Mouse (Mus musculus) gastrocnemius, adult 2 months (tissue): ENCODE data around the gene Fgfr2. TPM values are rescaled to one million over a fixed set of nuclear protein-coding genes. Genes with fewer than 3 reads are reported as not detected.
A peak's percentile ranks its signal among the peaks of the same experiment; 100 is the strongest.

Source experiments
- DNase-seq: peaks from one replicate; pipeline ENCODE4 v3.0.0; 2022
- H3K27ac ChIP-seq: fragments of 200-600 bp; 2 replicates; pipeline ENCODE4 v1.8.1; 2022; ENCODE audit warnings: mild to moderate bottlenecking
- H3K4me3 ChIP-seq: fragments of 200-600 bp; 2 replicates; pipeline ENCODE4 v1.8.1; 2022; ENCODE audit warnings: mild to moderate bottlenecking, moderate library complexity
- CTCF ChIP-seq: fragments of 200-600 bp; IDR thresholded peaks from 2 replicates; pipeline ENCODE4 v1.8.1; 2022; ENCODE audit warnings: antibody characterized with exemption, mild to moderate bottlenecking, moderate library complexity
- intact Hi-C: fragments of 180-260 bp; cut with DNase I; formaldehyde crosslinking; loops from one replicate; pipeline ENCODE4 v1.15.1; 2025
- total RNA-seq, 2 experiments: library from RNA; stranded (reverse); gene quantifications; 2 replicates each; pipeline ENCODE4 v1.2.3; 2021

The Fgfr2 gene
- total RNA-seq, 2 experiments from 2014 or later = 0.15 to 0.33 TPM

DNA sequence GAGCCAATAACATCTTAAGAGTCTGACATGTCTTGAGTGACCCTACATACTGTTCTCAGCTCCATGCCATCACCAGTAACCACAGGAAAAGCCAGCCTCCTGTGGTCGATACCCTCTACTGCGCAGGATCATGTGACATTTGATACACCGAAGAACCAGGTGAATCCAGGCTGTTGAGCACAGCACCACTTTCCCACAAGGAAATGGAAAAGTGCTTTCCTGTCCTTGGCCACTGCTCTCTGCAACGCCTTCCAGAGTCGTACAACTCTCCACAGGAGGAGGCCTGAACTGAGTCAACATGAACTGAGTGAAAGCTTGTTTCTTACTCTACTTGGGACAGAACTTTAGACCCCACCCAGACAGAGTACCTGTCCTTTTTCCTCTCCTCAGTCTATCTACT lies 321.6 kb downstream of the Fgfr2 start:
- TF ChIP-seq CTCF = no peak
- intact Hi-C loops = no loop called here
- H3K27ac ChIP-seq = peak overlapping the region; percentile 98
- H3K4me3 ChIP-seq = no peak overlapping the region; the same call in 1 of the 2 replicates
- DNase-seq = no peak

DNA sequence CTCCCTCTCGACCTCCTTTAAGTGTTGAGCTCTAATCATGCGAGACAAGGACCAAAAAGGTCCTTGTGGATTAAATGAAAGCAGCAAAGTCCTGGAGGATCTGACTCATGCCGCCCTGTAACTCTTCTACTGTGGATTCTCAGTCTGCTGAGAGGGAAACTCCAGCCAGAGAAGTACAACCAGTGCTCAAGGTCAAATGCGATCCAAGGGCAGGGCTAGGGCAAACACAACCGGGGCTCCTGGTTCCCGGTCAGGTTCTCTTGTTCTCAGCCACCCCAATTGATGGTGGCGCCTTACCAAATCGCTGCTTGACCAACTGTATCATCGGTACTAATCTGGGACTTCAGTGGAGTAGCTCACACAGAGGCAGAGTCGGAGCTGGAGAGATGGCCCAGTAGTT lies 322.3 kb downstream of the Fgfr2 start:
- peak overlapping the region; percentile 98 for H3K27ac ChIP-seq
- no peak for TF ChIP-seq CTCF
- H3K4me3 ChIP-seq = no peak overlapping the region
- intact Hi-C loops = no loop called here
- DNase-seq = peak; percentile 28

DNA sequence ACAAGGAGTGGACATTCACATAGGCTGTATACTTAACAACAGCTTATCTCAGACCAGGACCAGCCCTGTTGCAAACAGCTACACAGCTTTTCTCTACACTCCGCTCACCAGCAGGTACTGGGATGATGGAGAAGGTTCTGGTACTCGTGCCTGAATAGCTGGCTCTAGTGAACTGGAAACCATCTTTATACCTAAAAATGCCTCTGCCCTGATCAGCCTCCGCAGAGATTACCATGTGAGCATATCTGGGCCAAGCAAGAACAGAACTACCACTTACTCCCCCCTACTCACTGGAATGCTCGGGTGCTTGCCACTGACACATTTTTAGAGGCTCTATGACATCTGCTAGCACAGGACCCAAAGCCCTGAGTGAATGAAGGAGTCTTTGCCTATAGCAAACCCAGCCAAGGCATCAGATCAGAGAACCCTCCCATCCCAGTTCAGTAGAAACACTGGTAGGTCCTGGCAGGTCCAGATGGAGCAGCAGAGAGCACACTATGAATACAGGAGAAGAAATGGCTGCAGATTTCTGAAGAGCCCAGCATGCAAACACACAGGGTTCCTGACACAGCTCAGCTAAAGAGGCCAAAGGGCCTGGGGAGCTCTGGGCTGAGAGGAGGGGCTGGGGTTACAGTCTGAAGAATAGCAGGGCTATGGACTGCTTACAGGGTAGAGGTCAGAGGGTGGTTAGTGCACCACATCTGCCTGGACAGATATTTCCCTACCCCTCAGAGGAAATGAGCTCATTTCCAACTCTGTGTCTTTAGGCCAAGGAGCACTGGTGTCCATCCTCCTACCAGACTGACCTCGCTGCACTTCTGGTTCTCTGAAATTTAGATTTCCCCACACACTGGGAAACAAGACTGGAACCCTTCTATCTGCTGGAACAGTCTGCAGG lies 323.8 kb downstream of the Fgfr2 start:
- DNase-seq = no peak
- peak; percentile 26; the same call in 1 of the 2 replicates for TF ChIP-seq CTCF
- intact Hi-C loops = no loop called here
- Histone ChIP-seq H3K27ac (peak overlapping the region; percentile 98), H3K4me3 (no peak overlapping the region)

DNA sequence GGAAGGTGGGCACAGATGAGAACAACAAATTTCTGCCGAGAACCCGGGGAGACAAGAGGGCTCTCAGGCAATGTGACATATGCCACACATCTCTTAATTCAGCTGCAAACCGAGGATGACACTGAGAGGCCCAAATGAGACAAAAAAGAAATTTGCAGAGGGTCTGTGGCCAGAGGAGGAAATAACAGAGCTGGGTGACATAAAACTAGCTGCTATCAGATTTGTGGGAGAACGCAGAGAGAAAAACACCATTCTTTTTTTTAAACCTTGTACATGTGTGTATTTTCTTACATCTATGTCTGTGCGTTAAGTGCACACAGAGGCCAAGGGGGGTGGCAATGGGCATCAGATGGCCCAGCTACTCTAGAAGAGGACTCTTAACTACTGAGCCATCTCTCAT lies 328.0 kb downstream of the Fgfr2 start:
- no peak overlapping the region for H3K4me3 ChIP-seq
- intact Hi-C loops = no loop called here
- DNase-seq = no peak
- TF ChIP-seq CTCF = no peak
- H3K27ac ChIP-seq = no peak overlapping the region; the same call in 1 of the 2 replicates

DNA sequence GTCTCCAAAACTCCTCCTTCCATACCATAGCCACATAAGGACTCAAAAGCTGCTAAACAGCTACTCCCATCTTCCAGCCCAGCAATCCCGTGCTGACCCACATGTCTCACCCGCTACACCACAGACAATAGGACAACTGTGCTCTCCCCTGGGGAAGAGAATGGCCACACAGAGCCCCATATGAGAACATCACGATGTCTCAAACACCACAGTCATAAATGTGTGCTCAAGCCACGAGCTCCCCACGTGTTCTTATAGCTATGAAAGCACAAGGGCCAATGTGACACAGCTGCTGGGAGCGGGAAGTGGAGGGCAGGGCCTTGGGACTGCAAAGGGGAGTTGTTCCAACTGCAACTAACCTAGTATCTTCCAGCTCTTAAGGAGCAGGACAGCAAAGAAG lies 329.7 kb downstream of the Fgfr2 start:
- Histone ChIP-seq H3K4me3 (no peak overlapping the region), H3K27ac (peak overlapping the region; percentile 64)
- TF ChIP-seq CTCF = no peak
- no peak for DNase-seq
- intact Hi-C loops = no loop called here

DNA sequence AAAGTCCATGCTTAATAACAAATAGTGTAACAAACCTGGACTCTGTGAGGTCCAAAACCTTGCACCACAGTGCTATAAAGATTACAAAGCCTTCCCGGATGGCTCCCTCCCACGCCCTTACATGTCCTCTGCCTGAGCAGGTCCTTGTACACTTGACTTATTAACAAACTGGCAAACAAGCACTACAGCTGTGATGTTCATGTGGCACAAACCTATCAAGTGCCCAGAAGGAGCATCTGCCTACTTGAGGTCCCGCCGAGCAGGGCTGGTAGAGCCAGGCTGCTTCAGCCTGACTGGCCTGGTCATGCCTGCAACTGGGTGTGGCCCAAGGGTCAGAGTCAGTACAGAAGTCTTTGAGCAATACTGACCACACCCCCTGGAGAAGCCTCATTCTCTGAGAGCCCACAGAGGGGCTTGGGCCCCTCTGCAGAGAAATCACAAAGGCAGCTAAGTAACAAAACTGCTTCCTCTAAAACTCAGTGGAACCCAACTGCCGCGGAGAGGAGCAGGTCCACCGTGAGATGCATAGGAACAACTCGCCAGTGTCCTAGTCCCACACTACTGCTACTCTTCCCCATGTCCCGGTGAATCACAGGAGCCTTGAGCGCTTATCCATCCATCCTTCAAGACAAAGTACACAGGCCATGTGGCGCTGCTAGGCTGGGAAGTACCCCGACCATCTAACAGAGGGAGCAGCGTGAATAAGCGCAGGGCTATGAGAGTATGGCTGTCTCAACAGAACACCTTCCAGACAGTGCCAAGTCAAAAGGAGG lies 332.5 kb downstream of the Fgfr2 start:
- H3K27ac ChIP-seq = peak overlapping the region; percentile 64
- peak; percentile 71 for DNase-seq
- intact Hi-C loops = no loop called here
- TF ChIP-seq CTCF = no peak
- H3K4me3 ChIP-seq = no peak overlapping the region

DNA sequence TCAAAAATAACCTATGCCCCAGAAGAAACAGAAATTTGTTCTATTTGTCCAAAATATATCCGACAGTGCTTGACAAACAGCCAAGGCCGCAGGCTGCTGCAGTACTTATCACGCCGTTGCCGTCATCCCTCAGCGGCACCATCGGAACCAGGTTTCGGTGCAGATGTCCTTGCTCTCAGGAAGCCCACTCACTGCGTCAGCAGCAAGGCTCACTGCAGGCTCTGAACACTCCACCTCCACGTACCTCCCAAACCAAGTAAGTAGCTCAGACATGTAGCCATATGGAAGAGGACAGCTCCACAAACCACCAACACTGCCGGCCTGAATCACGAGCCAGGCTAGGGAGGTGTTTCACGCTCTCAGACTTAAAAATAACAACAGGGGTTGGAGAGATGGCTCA lies 334.3 kb downstream of the Fgfr2 start:
- no peak overlapping the region for H3K4me3 ChIP-seq
- TF ChIP-seq CTCF = no peak
- intact Hi-C loops = no loop called here
- DNase-seq = no peak
- H3K27ac ChIP-seq = peak overlapping the region; percentile 86

DNA sequence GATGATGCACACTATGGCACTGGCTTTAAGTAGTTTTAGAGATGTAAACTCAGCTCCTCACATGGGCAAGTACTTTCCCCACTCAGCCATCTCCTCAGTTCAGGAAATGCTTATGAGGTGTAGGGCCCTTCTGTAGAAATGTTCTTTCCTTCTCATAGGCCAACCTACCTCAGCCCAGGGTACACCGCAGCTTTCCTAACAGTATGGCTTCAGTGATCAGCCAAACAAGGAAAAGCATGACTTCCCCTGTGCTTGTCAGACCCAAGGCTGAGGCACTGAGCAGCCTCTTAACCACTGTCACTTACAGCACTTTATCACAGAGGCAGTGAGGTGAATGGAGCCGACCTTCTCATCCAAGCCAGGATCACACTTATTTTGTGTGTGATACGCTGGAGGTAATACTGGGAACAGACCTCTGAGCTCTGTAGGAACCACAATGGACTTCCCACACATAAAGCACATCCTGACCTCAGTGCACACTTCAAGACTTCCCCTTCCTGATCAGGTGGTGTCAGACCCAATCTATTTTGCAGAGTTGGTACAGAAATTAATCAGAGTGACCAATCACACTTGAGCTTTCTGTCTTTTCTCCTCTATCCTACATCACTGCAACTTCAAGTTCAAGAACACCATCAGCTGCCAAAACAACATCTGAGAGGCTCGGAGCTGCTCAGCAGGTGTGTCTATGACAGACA lies 335.5 kb downstream of the Fgfr2 start:
- DNase-seq = no peak
- no peak for TF ChIP-seq CTCF
- H3K27ac ChIP-seq = peak overlapping the region; percentile 86
- intact Hi-C loops = no loop called here
- no peak overlapping the region for H3K4me3 ChIP-seq

DNA sequence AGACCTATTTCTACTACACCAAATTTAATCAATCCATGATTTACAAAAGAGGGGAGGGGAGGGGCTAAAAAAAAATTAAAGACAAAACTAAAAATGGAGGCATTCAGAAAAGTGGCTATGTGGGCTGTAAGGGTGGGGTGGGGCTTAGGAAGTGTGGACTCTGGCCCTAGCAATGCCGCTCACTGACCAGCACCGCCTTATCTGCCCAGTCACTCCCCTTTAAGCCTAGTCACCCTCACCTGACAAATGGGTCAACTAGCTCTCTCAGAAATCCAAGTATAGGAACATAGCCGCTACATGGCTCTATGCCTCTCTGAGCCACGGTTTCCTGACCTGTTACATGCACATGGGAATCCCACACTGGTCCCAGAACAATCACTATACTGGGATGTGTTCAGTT lies 336.1 kb downstream of the Fgfr2 start:
- intact Hi-C loops = no loop called here
- no peak for DNase-seq
- H3K27ac ChIP-seq = peak overlapping the region; percentile 86
- no peak for TF ChIP-seq CTCF
- H3K4me3 ChIP-seq = no peak overlapping the region

DNA sequence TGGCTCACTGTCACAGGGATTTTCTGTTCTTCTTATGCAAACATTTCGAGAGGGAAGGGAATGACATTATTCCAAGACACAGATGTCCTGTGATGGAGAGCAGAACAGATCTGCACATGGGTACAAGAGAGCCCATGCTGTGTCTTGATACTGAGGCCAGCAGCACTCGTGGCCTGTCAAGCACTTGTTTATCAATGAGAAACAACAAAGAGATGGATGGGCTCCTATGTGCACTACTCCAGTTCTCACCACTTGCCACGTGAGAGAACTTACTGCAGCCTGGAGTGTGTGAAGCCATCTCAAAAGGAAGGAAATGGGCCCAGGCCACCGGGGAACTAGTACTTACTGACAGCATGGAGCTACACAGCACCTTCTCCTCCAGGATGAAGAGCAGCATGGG lies 336.6 kb downstream of the Fgfr2 start:
- Histone ChIP-seq H3K27ac (peak overlapping the region; percentile 86), H3K4me3 (peak overlapping the region; percentile 16; the same call in 1 of the 2 replicates)
- no peak for TF ChIP-seq CTCF
- intact Hi-C loops = no loop called here
- DNase-seq = no peak

DNA sequence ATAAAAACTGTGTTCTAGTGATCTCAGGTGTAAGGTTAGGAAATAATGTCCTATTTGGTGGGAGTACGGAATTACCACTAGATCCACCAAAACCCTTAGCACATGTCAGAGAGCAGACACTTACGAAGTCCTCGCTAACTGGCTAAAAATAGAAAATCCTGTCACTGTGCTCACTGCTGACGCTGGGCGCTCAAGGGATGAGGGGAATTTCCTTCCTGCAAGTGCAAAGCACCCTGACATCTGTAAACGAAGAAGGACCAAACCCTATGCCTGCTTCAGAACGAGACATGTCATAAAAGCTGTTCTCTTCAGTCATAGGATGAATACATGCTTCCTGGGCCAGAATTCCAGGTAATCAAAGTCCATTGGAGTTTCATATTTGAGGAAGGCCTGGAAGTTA lies 337.1 kb downstream of the Fgfr2 start:
- H3K4me3 ChIP-seq = peak overlapping the region; percentile 16; the same call in 1 of the 2 replicates
- peak overlapping the region; percentile 86 for H3K27ac ChIP-seq
- intact Hi-C loops = no loop called here
- no peak for TF ChIP-seq CTCF
- peak; percentile 56 for DNase-seq

DNA sequence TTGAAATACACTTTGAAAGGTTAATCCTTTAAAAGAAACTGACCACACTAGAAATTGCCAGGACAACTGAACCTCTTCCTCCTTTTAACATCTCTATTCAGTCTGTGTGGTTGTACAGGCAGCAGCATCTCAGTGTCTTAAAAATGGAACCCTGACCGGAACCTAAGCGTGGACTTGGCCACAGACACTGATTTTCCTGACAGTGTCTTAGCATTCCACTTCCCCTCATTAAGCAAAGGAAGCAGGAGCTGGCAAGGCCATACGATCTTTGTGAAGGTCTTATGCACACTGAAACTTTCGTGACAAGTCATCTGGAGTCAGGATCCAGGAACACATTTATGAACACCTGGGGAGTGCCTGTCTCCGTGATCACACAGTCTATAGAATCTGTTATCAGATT lies 339.0 kb downstream of the Fgfr2 start:
- peak overlapping the region; percentile 72 for H3K27ac ChIP-seq
- TF ChIP-seq CTCF = no peak
- no peak for DNase-seq
- intact Hi-C loops = no loop called here
- H3K4me3 ChIP-seq = no peak overlapping the region

DNA sequence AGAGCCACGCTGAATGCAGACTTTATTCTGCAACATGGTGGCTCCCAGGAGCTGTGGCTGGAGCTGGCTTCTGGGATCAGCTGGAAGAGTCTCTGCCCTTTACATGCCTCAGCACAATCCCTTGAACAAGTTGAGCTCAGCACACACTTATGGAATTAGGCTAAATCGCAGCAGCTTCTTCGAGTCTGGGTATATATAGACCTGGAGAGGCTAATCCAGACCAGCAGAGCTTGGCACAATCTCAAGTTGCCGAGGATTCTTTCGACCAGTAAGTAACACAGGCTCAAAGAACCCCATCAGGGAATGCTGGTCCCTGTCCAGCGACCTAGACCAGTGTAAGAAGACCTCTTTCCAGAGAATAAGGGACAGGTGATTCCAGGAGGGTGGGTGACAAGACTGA lies 341.3 kb downstream of the Fgfr2 start:
- peak; percentile 74 for DNase-seq
- Histone ChIP-seq H3K4me3 (peak overlapping the region; percentile 57), H3K27ac (peak overlapping the region; percentile 91)
- intact Hi-C loops = no loop called here
- TF ChIP-seq CTCF = no peak
